Mouse (Mus musculus): ENCODE results near the gene Grik4. TPM values are rescaled to one million over a fixed set of nuclear protein-coding genes. Genes with fewer than 3 reads are reported as not detected.
A peak's percentile ranks its signal among the peaks of the same experiment; 100 is the strongest.

Gene Grik4
- total and polyA plus RNA-seq, 2 experiments from 2014 or later: 7.7 to 11.9 TPM

DNA sequence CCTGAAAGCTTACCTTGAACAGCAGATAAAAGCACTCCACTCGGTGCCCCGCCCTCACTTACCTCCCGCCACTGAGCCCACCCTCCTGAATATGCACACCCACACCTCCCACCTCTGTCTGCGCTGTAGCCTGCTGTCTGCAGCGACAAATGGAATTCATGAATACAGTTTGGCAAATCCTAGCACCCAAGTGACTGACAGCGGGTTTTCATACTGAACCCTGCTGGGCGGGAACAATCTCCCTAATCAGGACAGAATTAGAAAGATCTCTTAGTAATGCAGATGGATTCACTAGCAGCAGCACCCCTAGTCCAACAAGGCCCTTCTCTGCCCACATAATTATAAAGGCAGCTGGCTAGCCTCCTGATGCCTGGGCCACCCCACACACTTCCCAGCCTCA lies 65.9 kb downstream of the Grik4 start:
- Histone ChIP-seq H3K4me2 (ENCODE audit: low read depth) (no peak overlapping the region), H3K9ac (no peak overlapping the region), H3K27ac (ENCODE audit: low read depth, low read length) (peak overlapping the region; percentile 35; the same call in 1 of the 2 replicates), H3K4me3 (ENCODE audit: low read depth, low read length) (no peak overlapping the region), H3K9me3 (ENCODE audit: low read length) (no peaks in the 10 kb centered on the region), H3K36me3 (ENCODE audit: insufficient read depth) (no peaks in the 10 kb centered on the region), H3K4me1 (ENCODE audit: insufficient read depth) (peaks cover 17% of the 10 kb centered on the region; the same call in 1 of the 2 replicates), H3K27me3 (ENCODE audit: insufficient read depth, low read length) (no peaks in the 10 kb centered on the region)
- no peak for TF ChIP-seq CTCF (IDR thresholded peaks at IDR 0.05; ENCODE audit: low read depth)
- ATAC-seq (peak; percentile 89), DNase-seq (peak; percentile 33)
- WGBS: 12% methylated on average over 7 of the region's 7 CpGs

- H3K4me3 ChIP-seq (ENCODE audit: low read depth, low read length): no peak overlapping the region
- 63% methylated on average over 6 of the region's 6 CpGs for WGBS
- no peak for TF ChIP-seq CTCF (IDR thresholded peaks at IDR 0.05; ENCODE audit: low read depth)
- H3K36me3 ChIP-seq (ENCODE audit: insufficient read depth): no peaks in the 10 kb centered on the region
- H3K4me1 ChIP-seq (ENCODE audit: insufficient read depth): peaks cover 3% of the 10 kb centered on the region; the same call in 1 of the 2 replicates
- ATAC-seq (no peak), DNase-seq (no peak)
- H3K27ac ChIP-seq (ENCODE audit: low read depth, low read length): no peak overlapping the region
- H3K27me3 ChIP-seq (ENCODE audit: insufficient read depth, low read length): no peaks in the 10 kb centered on the region
- H3K9ac ChIP-seq: no peak overlapping the region
- no peak overlapping the region for H3K4me2 ChIP-seq (ENCODE audit: low read depth)
- H3K9me3 ChIP-seq (ENCODE audit: low read length): no peaks in the 10 kb centered on the region
Measured at GRCm38 (mm10) chr9:42872885-42873284, 71.4 kb downstream of the Grik4 start.

DNA sequence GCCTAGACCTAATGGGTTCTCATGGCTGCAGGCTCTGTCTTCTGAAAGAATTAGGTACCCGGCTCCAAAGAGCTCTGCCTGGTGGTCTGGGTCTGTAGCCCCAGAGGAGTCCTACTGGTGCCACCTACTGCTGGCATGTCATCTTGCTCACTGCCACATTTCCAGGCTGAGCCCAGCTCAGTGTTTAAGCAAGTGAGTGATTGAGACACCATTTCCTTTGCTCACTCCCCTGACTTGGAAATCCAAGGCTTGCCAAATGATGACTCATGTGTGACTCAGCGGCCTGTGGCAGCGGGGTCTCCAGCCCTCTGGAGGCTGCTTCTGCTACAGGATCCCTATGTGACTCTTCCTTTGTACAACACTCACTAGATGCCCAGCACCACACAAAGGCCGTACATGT lies 72.6 kb downstream of the Grik4 start:
- Histone ChIP-seq H3K27ac (ENCODE audit: low read depth, low read length) (no peak overlapping the region), H3K27me3 (ENCODE audit: insufficient read depth, low read length) (no peaks in the 10 kb centered on the region), H3K9ac (no peak overlapping the region), H3K9me3 (ENCODE audit: low read length) (no peaks in the 10 kb centered on the region), H3K4me2 (ENCODE audit: low read depth) (no peak overlapping the region), H3K36me3 (ENCODE audit: insufficient read depth) (no peaks in the 10 kb centered on the region), H3K4me1 (ENCODE audit: insufficient read depth) (no peaks in the 10 kb centered on the region), H3K4me3 (ENCODE audit: low read depth, low read length) (no peak overlapping the region)
- no peak for DNase-seq
- no peak for ATAC-seq
- TF ChIP-seq CTCF (IDR thresholded peaks at IDR 0.05; ENCODE audit: low read depth): 0 out of 2 replicates have a peak, but pooled peaks have one; percentile 20
- 86% methylated on average over 4 of the region's 4 CpGs for WGBS

GRCm38 (mm10) chr9:42870257-42870656 lies 74.0 kb downstream of the Grik4 start:
- WGBS: 56% methylated on average over 9 of the region's 9 CpGs
- Histone ChIP-seq H3K9me3 (ENCODE audit: low read length) (no peaks in the 10 kb centered on the region), H3K9ac (no peak overlapping the region), H3K27ac (ENCODE audit: low read depth, low read length) (no peak overlapping the region), H3K27me3 (ENCODE audit: insufficient read depth, low read length) (no peaks in the 10 kb centered on the region), H3K4me2 (ENCODE audit: low read depth) (no peak overlapping the region), H3K4me1 (ENCODE audit: insufficient read depth) (0 out of 2 replicates have a peak, but pooled peaks cover 3% of the 10 kb centered on the region), H3K4me3 (ENCODE audit: low read depth, low read length) (no peak overlapping the region), H3K36me3 (ENCODE audit: insufficient read depth) (no peaks in the 10 kb centered on the region)
- DNase-seq (no peak), ATAC-seq (no peak)
- TF ChIP-seq CTCF (IDR thresholded peaks at IDR 0.05; ENCODE audit: low read depth): no peak

GRCm38 (mm10) chr9:42868508-42868907 lies 75.8 kb downstream of the Grik4 start:
- peak; percentile 55 for DNase-seq
- WGBS: 10% methylated on average over 10 of the region's 10 CpGs
- no peak for TF ChIP-seq CTCF (IDR thresholded peaks at IDR 0.05; ENCODE audit: low read depth)
- Histone ChIP-seq H3K9me3 (ENCODE audit: low read length) (no peaks in the 10 kb centered on the region), H3K27me3 (ENCODE audit: insufficient read depth, low read length) (no peaks in the 10 kb centered on the region), H3K9ac (no peak overlapping the region), H3K4me2 (ENCODE audit: low read depth) (no peak overlapping the region), H3K4me3 (ENCODE audit: low read depth, low read length) (no peak overlapping the region), H3K36me3 (ENCODE audit: insufficient read depth) (no peaks in the 10 kb centered on the region), H3K4me1 (ENCODE audit: insufficient read depth) (peaks cover 6% of the 10 kb centered on the region; the same call in 1 of the 2 replicates), H3K27ac (ENCODE audit: low read depth, low read length) (no peak overlapping the region)
- ATAC-seq: 0 out of 2 replicates have a peak, but pooled peaks have one; percentile 42

DNA sequence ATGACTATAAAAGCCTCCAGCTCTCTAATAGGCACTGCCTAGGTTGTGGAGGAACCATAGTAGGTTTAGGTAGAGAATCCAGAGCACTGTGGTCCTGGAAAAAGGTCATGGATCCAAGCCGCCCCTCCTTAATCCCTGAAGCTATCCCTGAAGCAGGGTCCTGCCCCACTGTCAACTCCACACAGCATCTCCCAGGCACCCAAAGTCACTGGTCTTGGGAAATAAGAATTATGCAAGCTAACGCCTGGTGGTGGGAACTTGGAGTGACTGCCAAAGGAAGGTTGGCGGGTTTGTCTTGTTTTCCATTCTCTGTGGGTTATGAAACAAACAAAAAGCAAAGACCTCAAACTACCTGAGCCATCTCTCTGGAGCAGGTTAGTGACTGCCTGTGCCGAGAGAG lies 77.6 kb downstream of the Grik4 start:
- no peak overlapping the region for H3K4me3 ChIP-seq (ENCODE audit: low read depth, low read length)
- no peaks in the 10 kb centered on the region for H3K27me3 ChIP-seq (ENCODE audit: insufficient read depth, low read length)
- no peaks in the 10 kb centered on the region for H3K36me3 ChIP-seq (ENCODE audit: insufficient read depth)
- H3K9ac ChIP-seq: no peak overlapping the region
- no peak for TF ChIP-seq CTCF (IDR thresholded peaks at IDR 0.05; ENCODE audit: low read depth)
- peaks cover 9% of the 10 kb centered on the region; the same call in 1 of the 2 replicates for H3K4me1 ChIP-seq (ENCODE audit: insufficient read depth)
- 80% methylated on average over 4 of the region's 4 CpGs for WGBS
- no peaks in the 10 kb centered on the region for H3K9me3 ChIP-seq (ENCODE audit: low read length)
- DNase-seq (no peak), ATAC-seq (no peak)
- H3K4me2 ChIP-seq (ENCODE audit: low read depth): no peak overlapping the region
- no peak overlapping the region for H3K27ac ChIP-seq (ENCODE audit: low read depth, low read length)

DNA sequence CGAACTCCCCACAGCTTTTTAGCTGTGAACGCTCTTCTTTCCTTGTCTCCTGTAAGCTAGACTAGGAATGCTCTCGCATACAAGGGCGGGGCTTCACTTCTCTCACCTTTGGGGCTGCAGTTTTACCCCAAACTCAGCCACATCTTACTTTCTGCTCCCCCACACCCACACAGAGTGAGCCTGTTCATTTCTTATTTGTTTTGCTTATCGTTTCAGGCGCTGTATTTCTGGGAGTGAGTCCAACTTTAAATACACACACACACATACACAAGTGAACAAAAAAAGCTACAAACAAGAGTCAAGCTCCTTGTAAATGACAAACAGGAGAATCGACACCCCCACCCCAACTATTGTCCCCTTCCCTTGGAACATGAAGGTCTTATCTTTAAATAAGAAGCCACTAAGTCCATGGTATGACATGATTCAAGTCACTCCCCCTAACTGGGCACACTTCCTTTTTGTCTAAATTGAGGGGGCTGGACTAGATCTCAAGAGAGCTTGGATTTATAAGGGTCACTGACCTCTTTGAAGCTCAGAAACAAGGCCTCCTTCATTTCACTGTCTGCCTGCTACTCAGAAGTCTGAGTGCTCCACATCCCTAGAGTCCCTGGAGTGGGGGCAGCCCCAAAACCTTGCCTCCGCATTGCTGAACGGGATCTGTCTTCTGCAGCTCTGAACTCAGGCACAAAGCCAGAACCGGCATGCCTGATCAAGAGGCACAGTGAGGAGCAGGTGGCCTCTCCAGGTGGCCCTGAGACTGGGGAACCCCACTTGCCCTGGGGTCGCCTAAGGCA lies 79.1 kb downstream of the Grik4 start:
- Histone ChIP-seq H3K4me1 (ENCODE audit: insufficient read depth) (peaks cover 9% of the 10 kb centered on the region; the same call in 1 of the 2 replicates), H3K9ac (no peak overlapping the region), H3K36me3 (ENCODE audit: insufficient read depth) (no peaks in the 10 kb centered on the region), H3K4me3 (ENCODE audit: low read depth, low read length) (no peak overlapping the region), H3K4me2 (ENCODE audit: low read depth) (no peak overlapping the region), H3K27ac (ENCODE audit: low read depth, low read length) (no peak overlapping the region), H3K27me3 (ENCODE audit: insufficient read depth, low read length) (no peaks in the 10 kb centered on the region), H3K9me3 (ENCODE audit: low read length) (no peaks in the 10 kb centered on the region)
- TF ChIP-seq CTCF (IDR thresholded peaks at IDR 0.05; ENCODE audit: low read depth): no peak
- no peak for DNase-seq
- WGBS: 40% methylated on average over 11 of the region's 11 CpGs
- ATAC-seq: 0 out of 2 replicates have a peak, but pooled peaks have one; percentile 12

All from forebrain, postnatal 0 days (tissue).